Mouse (Mus musculus) spleen, postnatal 10 days (tissue): ENCODE results near the gene Astl.

ENCODE experiments used
- DNase-seq, 2 experiments: peaks; one replicate each; pipeline ENCODE4 v3.0.0; 2021 to 2022; ENCODE audit warnings: low spot score in 2 of 2

The Astl gene

DNA sequence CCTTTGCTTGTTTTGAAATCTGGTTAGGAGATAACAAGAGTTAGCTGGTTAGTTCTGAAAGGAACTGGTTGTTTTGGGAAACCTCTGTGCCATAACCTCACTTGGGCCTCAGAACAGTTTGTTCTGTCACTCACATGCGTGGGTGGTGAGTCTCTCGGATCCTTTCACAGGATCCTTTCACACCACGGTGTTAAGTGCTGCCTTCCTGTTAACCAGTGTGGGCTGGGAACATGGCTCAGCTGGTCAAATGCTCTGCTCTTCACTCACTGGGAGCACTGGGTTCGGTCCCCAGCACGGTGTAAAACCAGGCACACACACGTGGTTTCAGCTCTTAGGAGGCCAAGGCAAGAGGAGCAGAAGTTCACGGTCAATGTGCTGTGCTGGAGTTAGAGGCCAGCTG, 14.0 kb upstream of the Astl start:
- no peak for DNase-seq

DNA sequence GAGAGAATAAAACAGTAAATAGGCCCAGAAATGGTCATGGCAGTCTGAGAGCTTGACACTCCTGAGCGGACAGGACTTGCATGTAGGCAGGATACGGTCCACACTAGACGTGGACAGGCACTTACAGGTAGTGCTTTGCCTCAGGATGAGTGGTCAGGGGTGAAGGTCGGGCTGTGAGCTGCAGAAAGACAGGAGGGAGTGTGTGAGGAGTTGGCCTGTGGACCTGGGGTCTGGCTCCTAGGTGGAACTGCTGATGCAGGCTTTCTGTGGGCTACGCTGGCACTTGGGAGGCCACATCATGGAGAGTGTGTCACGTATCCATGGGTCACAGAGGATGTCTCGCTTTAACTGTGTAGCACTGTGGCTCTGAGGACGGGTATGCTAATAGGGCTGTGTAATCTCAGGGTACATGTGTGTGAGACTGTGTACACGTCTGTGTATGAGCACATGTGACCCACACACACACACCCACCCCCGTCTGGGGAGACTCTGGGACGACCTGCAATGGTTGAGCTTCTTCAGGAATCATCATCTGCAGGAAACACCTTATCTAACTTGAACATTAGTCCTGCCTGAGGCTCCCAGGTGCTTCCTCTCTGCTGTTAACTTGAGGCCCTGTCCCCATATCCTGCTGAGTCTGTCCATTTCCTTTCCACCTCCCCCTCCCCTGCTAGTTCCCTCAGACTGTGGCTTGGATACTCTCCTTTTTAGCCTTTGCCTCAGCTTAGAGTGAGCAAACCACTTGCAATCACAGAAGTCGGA, 10.2 kb upstream of the Astl start:
- no peak for DNase-seq

DNA sequence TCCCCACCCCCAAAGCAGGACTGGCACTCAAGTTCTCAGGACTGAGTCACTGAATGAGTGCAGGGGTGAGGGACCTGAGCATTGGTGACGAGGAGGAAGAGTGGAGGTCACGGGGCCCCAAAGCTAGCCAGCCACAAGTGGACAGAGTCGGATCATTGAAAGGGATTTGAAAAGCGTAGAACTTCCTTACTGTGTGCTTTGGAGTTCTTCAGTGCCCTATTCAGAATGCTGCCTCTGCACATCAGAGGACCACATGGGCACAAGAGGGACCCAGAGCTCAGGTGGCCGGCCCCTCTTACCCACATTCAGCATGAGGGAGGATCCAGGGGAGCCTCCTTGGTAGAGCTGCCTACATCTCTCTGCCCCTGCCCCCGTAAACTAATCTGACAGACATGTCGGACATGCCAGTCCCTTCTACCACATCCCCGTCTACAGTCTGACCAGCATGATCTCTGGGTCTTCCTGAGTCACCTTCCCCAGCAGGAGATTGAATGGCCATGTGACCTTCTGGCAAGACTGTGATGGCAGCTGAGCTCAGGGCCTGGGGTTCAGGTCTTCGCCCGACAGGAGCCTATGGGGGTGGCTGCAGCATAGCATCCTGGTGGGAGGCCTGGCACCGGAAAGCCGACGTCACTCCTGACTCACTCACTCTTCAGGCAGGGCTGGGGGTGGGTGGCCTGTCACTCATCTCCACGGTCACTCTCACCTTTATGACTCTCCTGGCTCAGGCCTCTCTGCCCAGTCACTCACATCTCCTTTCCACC, 5.5 kb upstream of the Astl start:
- peak in 1 of 2 experiments; percentile 51 for DNase-seq

DNA sequence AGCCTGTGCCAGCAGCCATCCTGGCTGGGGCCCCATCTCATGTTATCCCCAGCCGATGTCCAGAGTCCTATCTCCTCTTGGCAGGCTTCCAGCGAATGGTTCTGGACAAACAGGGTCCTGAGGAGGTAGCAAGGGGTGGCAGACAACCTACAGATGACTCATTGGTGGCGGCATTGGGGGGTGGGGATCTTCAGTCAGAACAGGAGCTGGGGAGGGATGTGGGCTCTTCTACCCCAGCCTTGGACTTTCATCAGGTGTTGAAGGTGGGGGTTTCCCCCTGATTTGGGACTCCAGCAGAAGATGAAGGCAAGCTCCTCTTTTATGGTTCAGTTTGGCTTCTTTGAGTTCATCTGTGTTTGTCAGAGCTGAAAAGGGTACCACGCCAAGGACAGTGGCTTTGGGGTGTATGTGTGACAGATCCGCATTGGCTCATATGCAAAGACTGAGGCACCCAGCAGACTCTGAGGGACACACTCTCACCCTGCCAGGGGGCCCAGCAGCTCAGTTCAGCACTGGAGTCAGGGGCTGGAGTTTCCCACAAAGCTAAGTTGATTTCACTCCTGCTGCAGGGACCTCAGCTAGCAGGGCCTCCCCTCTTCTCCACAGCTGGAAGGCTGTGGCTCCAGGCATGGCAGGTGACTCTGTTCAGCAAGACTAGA, 4.4 kb upstream of the Astl start:
- DNase-seq: peak in 1 of 2 experiments; percentile 49

DNA sequence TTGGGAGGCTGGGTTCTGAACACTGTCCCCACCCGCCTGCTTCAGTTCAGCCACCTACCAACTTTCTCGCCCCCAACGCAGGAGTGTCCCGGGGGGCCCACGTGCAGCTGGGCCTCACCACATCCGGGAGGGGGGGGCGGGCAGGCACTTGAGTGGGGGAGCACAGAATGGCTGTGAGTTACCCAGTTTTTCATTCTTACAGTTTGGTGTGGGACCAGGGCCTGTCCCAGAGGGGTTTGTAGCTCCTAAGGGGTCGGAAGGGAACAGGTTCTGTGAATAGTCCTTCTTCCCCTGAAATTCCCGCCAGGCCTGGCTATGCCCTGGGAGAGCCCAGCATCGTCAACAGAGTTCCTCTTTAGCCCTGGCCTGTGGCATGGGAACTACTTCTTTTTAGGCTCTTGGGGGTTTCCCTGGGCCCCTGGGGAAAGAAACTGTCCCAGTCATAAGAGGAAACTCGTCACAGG, 3.3 kb upstream of the Astl start:
- DNase-seq: peak; percentile 54 to 82

DNA sequence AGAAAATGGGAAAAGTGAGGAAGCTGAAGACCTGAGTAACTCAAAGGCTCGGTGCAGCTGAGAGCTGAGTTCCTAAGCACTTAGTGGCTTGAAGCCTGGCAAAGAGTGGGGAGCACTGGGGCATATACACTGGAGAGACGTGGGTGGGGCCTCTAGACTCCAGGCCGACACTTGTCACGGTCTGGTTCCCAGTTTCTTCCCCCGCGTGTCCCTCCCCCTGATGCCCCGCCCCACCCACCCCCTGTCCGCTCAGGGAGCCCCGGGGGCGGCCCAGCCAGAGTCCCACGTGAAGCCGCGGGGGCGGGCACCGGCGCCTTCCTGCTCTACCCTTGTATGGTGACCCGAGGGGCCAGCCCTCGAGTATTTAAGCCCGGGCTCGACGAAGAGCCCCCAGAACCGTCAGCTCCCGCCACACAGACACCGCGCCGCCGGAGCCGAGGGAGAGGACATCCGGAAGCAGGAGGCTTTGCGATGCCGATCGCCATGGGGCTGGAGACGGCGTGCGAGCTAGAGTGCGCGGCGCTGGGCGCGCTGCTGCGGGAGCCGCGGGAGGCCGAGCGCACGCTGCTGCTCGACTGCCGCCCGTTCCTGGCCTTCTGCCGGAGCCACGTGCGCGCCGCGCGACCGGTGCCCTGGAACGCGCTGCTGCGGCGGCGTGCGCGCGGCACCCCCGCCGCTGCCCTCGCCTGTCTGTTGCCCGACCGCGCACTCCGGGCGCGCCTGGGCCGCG, 2.5 kb upstream of the Astl start, which contains the start of gene Dusp2:
Gene Dusp2 (plus strand): TSS at position 393 of the 730 bp plus-strand sequence.
- peak; percentile 80 to 92 for DNase-seq

DNA sequence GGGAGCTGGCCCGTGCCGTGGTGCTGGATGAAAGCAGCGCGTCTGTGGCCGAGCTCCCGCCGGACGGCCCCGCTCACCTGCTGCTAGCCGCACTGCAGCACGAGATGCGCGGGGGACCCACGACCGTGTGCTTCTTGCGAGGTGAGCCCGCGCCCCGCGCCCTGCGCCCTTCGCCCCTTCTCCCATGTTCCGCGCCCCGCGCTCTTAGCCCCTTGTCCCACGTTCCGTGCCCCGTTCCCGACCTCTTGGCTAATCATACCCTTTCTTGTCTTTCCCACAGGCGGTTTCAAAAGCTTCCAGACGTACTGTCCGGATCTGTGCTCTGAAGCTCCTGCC, 2.0 kb upstream of the Astl start:
- DNase-seq: no peak

DNA sequence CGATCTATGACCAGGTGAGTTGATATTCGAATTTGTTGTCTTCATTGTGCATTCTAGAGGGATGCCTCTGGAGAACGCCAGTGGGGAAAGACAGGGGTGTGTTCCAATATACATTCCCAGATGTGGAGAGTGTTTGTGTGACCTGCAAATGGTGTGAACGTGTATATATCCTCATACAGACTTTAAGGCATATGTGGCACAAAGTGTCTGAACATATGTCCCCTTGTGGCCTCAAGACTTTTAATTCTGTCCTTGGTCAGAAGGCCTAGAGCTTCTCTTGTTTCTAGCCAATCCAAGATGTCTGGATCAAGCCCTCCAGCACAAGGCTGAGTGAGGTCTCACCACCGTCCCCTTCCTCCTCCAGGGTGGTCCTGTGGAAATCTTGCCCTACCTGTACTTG, 1.6 kb upstream of the Astl start:
- DNase-seq: no peak

DNA sequence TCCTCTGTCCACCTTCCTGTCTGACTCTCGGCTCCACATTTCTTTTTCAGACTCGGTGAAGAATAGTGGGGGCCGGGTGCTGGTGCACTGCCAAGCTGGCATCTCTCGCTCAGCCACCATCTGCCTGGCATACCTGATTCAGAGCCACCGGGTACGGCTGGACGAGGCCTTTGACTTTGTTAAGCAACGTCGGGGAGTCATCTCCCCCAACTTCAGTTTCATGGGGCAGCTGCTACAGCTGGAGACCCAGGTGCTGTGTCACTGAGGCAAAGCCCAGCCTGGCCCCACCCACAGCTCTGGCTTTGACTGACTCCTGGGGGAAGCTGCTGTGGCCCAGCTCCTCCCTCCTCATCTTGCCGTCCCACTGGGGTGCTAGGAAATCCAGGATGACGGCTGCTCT, 908 bp upstream of the Astl start:
- peak in 1 of 2 experiments; percentile 54 for DNase-seq

DNA sequence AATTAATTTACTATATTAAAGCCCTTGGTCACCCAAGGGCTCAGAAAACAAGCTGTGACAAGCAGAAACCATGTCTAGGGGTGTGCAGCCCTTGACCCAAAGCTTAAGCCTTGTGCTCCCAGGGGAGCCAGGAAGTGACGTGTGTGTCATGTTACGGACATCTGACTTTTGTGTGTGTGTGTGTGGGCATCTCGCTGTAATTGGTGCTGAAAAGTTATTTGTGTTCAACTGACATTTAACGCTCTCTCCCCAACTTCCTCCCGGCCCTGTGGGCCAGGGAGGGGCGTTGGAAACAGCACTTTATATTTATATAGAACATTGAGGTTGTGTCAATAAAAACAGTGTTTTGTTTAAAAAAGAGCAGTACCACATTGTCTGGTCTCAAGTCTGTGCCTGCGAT, 427 bp upstream of the Astl start:
- peak in 1 of 2 experiments; percentile 62 for DNase-seq

DNA sequence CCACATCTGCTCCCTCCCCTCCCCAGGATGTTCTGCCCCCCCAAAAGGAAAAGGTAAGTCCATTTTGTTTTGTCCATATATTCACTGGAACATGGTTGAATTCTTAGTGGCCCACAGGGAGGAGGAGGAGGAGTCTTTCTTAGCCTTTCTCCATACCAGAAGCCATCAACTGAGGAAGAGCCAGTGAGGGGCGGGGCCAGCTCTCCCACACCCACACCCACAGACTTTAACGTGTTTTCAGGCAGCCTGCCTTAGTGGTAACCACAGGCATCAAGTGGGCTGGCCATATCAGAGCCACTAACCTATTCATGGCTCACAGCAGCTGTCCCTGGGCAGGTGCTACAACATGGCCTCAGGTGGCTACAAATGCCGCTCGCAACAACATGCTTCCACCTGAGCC, 394 bp downstream of the Astl start:
- DNase-seq: peak in 1 of 2 experiments; percentile 57

DNA sequence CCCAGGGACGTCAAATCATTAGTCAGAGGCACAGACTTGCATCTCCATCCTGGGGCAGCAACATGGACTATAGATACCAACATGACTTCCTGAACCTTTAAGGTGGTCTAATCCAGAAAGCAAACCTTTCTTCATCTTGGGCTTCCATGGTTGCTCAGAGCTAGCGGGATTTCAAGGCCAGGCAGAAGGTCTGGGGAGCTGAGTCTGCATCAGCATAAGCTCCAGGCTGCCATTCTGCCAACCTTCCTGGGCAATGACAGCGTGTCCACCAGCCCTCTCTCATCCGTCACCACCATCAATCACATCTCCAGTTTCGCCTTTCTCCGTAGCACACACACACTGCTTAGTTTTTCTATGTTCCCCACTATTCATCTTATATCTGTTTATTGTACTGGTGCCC, 823 bp downstream of the Astl start:
- DNase-seq: no peak

DNA sequence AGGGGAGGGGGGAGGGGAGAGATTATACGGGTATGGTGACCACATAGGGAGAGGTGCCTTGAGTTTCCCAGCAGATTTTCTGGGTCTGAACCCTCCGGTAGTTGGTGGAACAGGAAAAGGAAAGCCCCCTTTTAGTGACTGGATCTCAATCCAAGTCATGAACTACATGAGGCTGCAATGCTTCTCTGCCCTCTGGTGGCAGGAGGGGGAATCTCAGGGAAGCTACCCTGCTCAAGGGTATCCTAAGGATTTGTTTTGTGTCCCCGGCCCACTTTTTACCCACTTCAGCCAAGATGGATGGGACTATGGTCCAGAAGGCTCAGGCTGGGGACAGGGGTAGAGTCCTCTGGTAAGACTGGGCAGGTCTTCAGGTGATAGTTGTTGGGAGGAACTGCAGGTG, 2.7 kb downstream of the Astl start:
- DNase-seq: peak; percentile 49 to 79

DNA sequence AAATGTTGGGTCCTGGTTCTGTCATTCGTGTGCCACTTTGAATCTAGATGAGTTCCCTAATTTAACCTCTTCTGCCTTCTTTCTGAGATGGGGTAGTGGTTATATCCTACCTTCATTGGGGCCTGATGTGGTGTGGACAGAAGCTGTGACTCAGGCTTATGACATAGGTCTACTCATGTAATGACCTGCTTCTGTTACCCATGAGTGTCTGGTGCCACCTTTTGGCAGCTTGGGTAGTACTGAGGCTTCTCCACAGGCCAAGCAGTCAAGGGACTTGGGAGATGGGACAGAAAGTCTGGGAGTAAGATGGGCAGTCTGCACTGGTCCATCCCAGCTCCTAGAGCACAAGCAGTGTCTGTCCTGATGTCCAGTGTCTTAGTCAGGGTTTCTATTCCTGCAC, 7.9 kb downstream of the Astl start:
- DNase-seq: no peak

DNA sequence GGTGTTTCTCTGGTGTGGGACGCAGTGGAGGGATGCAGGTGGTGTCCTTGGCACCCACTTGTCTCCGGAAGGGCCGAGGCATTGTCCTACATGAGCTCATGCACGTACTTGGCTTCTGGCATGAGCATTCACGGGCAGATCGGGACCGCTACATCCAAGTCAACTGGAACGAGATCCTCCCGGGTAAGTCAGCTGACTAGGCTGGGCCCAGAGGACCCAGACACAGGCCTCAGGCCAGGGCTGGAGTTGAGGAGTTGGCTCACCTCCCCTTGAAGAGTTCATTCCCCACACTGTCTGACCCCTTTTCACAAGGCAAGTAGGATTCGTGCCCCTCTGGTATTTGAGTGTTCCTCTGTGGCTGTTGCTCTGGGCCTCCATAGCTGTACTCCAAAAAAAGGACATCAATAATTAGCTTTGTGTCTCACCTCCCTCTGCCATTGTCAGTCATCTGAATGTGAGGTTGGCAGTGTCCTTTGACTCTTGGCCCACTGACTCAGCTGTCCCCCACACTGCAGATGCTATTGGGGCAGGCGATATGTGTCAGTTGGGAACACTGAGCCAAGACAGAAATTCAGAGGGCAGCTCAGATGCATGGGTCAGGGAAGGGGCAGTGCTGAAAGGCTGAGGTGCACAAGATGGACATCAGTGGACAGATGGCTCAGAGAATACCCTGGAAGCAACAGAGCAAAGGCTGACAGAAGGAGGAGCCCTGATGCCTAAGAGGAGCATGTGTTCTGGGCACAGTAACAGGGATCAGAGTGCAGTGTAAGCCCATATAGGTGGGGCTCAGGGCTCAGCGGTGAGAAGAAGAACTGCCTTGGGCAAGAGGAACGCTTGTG, 8.9 kb downstream of the Astl start:
- DNase-seq: no peak

DNA sequence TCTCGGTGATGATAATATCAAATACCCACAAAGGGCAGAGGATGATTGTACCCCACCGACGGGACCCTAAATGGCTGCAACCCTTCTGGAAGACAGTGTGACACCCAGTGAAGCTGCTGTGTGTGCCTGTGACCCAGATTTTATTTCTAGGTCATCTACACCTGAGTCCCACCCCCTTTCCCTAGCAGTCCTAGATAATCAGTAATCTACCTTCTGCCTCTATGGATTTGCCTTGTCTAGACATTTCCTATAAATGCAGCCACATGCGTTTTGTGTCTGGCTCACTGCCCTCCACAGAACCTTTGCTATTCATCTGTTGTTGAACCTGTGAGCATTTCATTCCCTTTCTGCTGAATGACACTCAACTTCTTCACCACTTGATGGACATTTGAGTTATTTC, 15.4 kb downstream of the Astl start:
- no peak for DNase-seq

DNA sequence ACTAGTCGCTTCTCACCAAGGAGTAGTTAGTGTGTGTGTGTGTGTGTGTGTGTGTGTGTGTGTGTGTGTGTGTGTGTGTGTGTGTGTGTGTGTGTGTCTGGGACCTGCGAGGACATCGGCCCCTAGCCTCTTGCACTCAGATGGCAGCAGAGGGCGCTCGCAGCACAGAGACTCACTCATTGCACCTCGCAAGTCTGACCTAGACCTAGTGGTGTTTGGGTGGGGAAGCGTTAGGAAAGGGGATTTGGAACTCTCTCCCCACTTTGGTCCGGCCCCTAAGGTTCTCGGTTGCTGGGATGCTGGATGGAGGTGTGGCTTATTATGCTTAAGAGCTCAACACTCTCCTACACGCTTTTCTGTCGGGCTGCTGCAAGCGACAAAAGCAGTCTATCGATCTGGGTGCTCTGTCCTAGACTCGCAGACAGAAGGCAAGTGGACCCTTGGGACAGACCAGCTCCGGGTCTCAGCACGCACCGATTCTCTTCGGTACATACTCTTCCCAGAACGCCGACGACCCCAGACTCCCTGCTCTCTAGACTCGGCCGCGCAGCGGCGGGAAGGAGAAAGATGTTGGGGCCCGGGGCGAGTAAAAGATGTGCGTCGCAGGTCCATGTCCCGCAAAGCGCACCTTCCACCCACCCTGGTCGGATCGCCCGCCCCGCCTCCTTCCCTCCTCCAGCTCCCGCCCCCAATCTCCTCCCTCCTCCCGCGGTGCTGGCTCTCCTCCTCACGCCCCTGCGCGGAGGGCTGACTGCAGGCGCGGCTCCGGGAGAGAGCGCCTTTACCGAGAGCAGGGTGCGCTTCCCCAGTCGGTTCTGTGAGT, 24.2 kb downstream of the Astl start, which contains the start of gene Adra2b:
Gene Adra2b (plus strand): TSS at position 750 of the 823 bp plus-strand sequence.
- peak; percentile 65 to 86 for DNase-seq

DNA sequence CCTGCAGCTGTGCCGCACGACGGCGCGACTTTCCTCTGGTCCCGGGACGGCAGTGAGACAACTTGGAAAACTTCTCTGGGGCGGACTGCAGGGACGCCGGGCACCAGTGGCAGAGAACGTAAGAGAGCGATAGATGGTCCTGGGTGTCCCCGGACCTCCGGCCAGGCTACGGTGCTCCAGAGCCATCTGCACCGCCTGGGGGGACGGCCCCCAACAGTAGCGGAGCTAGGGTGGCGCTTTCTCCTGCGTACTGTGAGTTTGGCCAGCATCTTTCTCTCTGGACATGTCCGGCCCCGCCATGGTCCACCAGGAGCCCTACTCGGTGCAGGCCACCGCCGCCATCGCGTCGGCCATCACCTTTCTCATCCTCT, 24.8 kb downstream of the Astl start:
- no peak for DNase-seq

DNA sequence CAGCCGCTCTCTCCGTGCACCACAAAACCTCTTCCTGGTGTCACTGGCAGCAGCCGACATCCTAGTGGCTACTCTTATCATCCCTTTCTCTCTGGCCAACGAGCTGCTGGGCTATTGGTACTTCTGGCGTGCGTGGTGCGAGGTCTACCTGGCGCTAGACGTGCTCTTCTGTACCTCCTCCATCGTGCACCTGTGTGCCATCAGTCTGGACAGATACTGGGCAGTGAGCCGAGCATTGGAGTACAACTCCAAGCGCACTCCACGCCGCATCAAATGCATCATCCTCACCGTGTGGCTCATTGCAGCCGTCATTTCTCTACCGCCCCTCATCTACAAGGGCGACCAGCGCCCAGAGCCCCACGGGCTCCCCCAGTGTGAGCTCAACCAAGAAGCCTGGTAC, 25.3 kb downstream of the Astl start:
- DNase-seq: no peak

DNA sequence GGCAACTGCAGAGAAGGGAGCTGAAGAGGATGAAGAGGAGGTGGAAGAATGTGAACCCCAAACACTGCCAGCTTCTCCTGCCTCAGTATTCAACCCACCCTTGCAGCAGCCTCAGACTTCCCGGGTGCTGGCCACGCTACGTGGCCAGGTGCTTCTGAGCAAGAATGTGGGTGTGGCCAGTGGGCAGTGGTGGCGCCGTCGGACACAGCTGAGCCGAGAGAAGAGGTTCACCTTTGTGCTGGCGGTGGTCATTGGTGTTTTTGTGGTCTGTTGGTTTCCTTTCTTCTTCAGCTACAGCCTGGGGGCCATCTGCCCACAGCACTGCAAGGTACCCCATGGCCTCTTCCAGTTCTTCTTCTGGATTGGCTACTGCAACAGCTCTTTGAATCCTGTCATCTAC, 26.0 kb downstream of the Astl start:
- DNase-seq: no peak
